Mouse (Mus musculus) brown adipose tissue, adult 24 weeks (tissue): ENCODE measurements around the gene Olfr1371. TPM values are rescaled to one million over a fixed set of nuclear protein-coding genes. Genes with fewer than 3 reads are reported as not detected.
"Not testable (repeated sequence)": the region's sequence is repeated elsewhere in the genome, so short reads cannot be mapped to it uniquely, and the experiment has no call there.

Experiments
- H3K27ac ChIP-seq: fragments of 200-500 bp; replicated peaks from 2 replicates; pipeline ENCODE4 v1.5.1; 2012; ENCODE audit warnings: low read depth, mild to moderate bottlenecking, low read length
- H3K4me1 ChIP-seq: fragments of 200-500 bp; 2 replicates; pipeline ENCODE4 v1.6.1; 2012; ENCODE audit warnings: low read length, mixed read lengths; ENCODE audit not compliant: control insufficient read depth, insufficient read depth, insufficient read length
- H3K4me3 ChIP-seq: fragments of 200-500 bp; 2 replicates; pipeline ENCODE4 v1.5.1; 2012; ENCODE audit warnings: low read depth, mild to moderate bottlenecking, low read length, moderate library complexity; ENCODE audit not compliant: insufficient read depth
- polyA plus RNA-seq: library from polyadenylated mRNA; stranded (reverse); fragments of >200 nt; gene quantifications from 2 replicates; pipeline ENCODE4 v1.2.4, GENCODE M21; 2012; ENCODE audit not compliant: missing spikeins, insufficient read depth, insufficient read length

Gene Olfr1371
- polyA plus RNA-seq, 1 experiment = not detected

DNA sequence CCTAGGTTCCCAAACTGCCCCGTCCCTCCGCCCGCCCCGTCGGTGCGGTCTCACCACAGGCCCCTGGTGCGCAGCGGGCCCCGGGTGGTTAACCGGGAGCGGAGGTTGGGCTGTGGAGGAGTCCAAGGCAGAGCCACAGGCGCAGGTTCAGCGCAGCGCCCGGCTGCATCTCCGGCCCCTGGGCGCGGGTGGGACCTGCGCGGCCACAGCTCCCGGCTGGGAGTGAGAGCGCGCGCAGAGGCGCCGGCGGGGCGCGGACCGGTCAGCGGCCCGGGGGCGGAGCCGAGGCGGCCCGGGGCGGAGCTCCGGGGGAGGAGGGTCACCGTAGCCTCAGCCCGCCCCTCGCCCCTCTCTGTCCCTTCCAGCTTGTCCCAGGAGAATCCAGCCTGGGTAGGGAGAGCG is 45.9 kb downstream of the Olfr1371 start:
- not testable (repeated sequence) for H3K27ac ChIP-seq
- peak overlapping the region; percentile 65 for H3K4me3 ChIP-seq

GRCm38 (mm10) chr11:52167126-52167525 is 46.7 kb downstream of the Olfr1371 start:
- H3K4me3 ChIP-seq = peak overlapping the region; percentile 32
- no peaks in the 10 kb centered on the region; the same call in 1 of the 2 replicates for H3K4me1 ChIP-seq
- H3K27ac ChIP-seq = no peak overlapping the region

More for the DNA sequence above, 45.9 kb downstream of the Olfr1371 start:
- H3K4me1 ChIP-seq = not testable (repeated sequence)

GRCm38 (mm10) chr11:52163926-52164325 is 49.9 kb downstream of the Olfr1371 start:
- Histone ChIP-seq H3K4me1 (no peaks in the 10 kb centered on the region; the same call in 1 of the 2 replicates), H3K27ac (no peak overlapping the region), H3K4me3 (no peak overlapping the region)

Other genes with a start within 250 kb of the Olfr1371 start
- gene Cdkn2aipnl, start 246.3 kb downstream of the Olfr1371 start, polyA plus RNA-seq = 11.1 and 11.7 TPM in 2 replicates
- 235 and 242 TPM in 2 replicates for gene Ube2b, start 213.2 kb downstream of the Olfr1371 start, polyA plus RNA-seq
- gene Cdkl3, start 209.8 kb downstream of the Olfr1371 start, polyA plus RNA-seq = 9.6 and 21.9 TPM in 2 replicates
- gene Ppp2ca, start 115.3 kb downstream of the Olfr1371 start, polyA plus RNA-seq = 59.4 and 68.0 TPM in 2 replicates
- not detected in 2 replicates for gene Olfr1373, start 68.5 kb downstream of the Olfr1371 start, polyA plus RNA-seq
- 362 and 417 TPM in 2 replicates for gene Skp1a, start 18.0 kb upstream of the Olfr1371 start, polyA plus RNA-seq
- gene Tcf7, start 69.0 kb upstream of the Olfr1371 start, polyA plus RNA-seq = not detected in 2 replicates
- gene Vdac1, start 146.9 kb upstream of the Olfr1371 start, polyA plus RNA-seq = 336 and 395 TPM in 2 replicates
- 50.7 and 69.6 TPM in 2 replicates for gene 9530068E07Rik, start 182.4 kb upstream of the Olfr1371 start, polyA plus RNA-seq